Comparison of ENCODE assay signal across 19 mouse cellular contexts in genomic region chr1:51875462-51876225, GRCm38 (mm10). TPM values are rescaled to one million over a fixed set of nuclear protein-coding genes. Genes with fewer than 3 reads are reported as not detected.
DNase-seq lines count a peak whose midpoint lies in the region; ATAC-seq and TF ChIP-seq lines count a peak whose summit lies in the region.
"Had no signal": no experiment of that assay in that cellular context is flagged by ENCODE, and none has a peak within 500 bp of the region (broad histone marks: within the 10 kb centered on the region; RNA-seq: fewer than 3 reads in every experiment).

No protein-coding gene starts in this region.

- no peaks in the 10 kb centered on the region for H3K9me3 ChIP-seq in embryonic facial prominence, embryonic 13.5 days
- no peaks in the 10 kb centered on the region for H3K9me3 ChIP-seq in embryonic facial prominence, embryonic 10.5 days
- no peaks in the 10 kb centered on the region for H3K9me3 ChIP-seq in embryonic facial prominence, embryonic 15.5 days (replicated peaks)
- H3K9me3 ChIP-seq: embryonic facial prominence, embryonic 12.5 days; liver, embryonic 15.5 days; neural tube, embryonic 12.5 days had no signal

- H3K9ac ChIP-seq in embryonic facial prominence, embryonic 13.5 days = no peak overlapping the region
- H3K9ac ChIP-seq in embryonic facial prominence, embryonic 15.5 days = no peak overlapping the region
- H3K9ac ChIP-seq: embryonic facial prominence, embryonic 12.5 days; liver, embryonic 15.5 days; neural tube, embryonic 12.5 days had no signal

- H3K4me3 ChIP-seq in embryonic facial prominence, embryonic 13.5 days = no peak overlapping the region
- no peak overlapping the region for H3K4me3 ChIP-seq in embryonic facial prominence, embryonic 10.5 days
- no peak overlapping the region for H3K4me3 ChIP-seq in embryonic facial prominence, embryonic 15.5 days (replicated peaks)
- no peak overlapping the region for H3K4me3 ChIP-seq in kidney, adult 2 months (ENCODE audit: insufficient read depth, low read depth, low read length)
- H3K4me3 ChIP-seq: embryonic facial prominence, embryonic 12.5 days; liver, embryonic 15.5 days; neural tube, embryonic 12.5 days had no signal

- H3K4me2 ChIP-seq in embryonic facial prominence, embryonic 13.5 days = no peak overlapping the region
- H3K4me2 ChIP-seq in embryonic facial prominence, embryonic 15.5 days (replicated peaks) = no peak overlapping the region
- H3K4me2 ChIP-seq: embryonic facial prominence, embryonic 12.5 days; liver, embryonic 15.5 days; neural tube, embryonic 12.5 days had no signal

- H3K36me3 ChIP-seq in embryonic facial prominence, embryonic 13.5 days = no peaks in the 10 kb centered on the region
- H3K36me3 ChIP-seq in embryonic facial prominence, embryonic 10.5 days (replicated peaks) = peaks cover 24% of the 10 kb centered on the region
- no peaks in the 10 kb centered on the region for H3K36me3 ChIP-seq in embryonic facial prominence, embryonic 15.5 days
- H3K36me3 ChIP-seq in kidney, adult 2 months (ENCODE audit: control insufficient read depth, insufficient read depth, low read length) = no peaks in the 10 kb centered on the region
- H3K36me3 ChIP-seq: embryonic facial prominence, embryonic 12.5 days; liver, embryonic 15.5 days; neural tube, embryonic 12.5 days had no signal

- no peak for TF ChIP-seq CTCF in kidney, adult 2 months (conservative IDR thresholded peaks at IDR 0.05; ENCODE audit: insufficient read depth, insufficient read length, low read depth, low read length)

- peak overlapping the region; percentile 28; the same call in 1 of the 2 replicates for H3K27ac ChIP-seq in embryonic facial prominence, embryonic 13.5 days
- H3K27ac ChIP-seq in embryonic facial prominence, embryonic 10.5 days (replicated peaks) = no peak overlapping the region
- peak overlapping the region; percentile 65 for H3K27ac ChIP-seq in embryonic facial prominence, embryonic 15.5 days (replicated peaks)
- no peak overlapping the region for H3K27ac ChIP-seq in kidney, adult 2 months (ENCODE audit: insufficient read depth, low read depth, low read length)
- H3K27ac ChIP-seq: embryonic facial prominence, embryonic 12.5 days; liver, embryonic 15.5 days; neural tube, embryonic 12.5 days had no signal

- H3K4me1 ChIP-seq in embryonic facial prominence, embryonic 13.5 days = peaks cover 79% of the 10 kb centered on the region
- H3K4me1 ChIP-seq in embryonic facial prominence, embryonic 10.5 days = peaks cover 23% of the 10 kb centered on the region
- peaks cover 43% of the 10 kb centered on the region for H3K4me1 ChIP-seq in embryonic facial prominence, embryonic 15.5 days
- H3K4me1 ChIP-seq in kidney, adult 2 months (ENCODE audit: control insufficient read depth, insufficient read depth, low read length) = peaks cover 5% of the 10 kb centered on the region; the same call in 1 of the 2 replicates

- H3K27me3 ChIP-seq in embryonic facial prominence, embryonic 13.5 days = no peaks in the 10 kb centered on the region
- H3K27me3 ChIP-seq in embryonic facial prominence, embryonic 10.5 days (replicated peaks; ENCODE audit: low read depth, poor library complexity, severe bottlenecking) = no peaks in the 10 kb centered on the region
- H3K27me3 ChIP-seq in embryonic facial prominence, embryonic 15.5 days = no peaks in the 10 kb centered on the region
- H3K27me3 ChIP-seq in kidney, adult 2 months (replicated peaks; ENCODE audit: control insufficient read depth, insufficient read depth, low read length) = no peaks in the 10 kb centered on the region
- H3K27me3 ChIP-seq: embryonic facial prominence, embryonic 12.5 days; liver, embryonic 15.5 days; neural tube, embryonic 12.5 days had no signal

- DNase-seq in embryonic facial prominence, embryonic 10.5 days (ENCODE audit: low spot score) = no peak
- peak; percentile 26 to 76 for DNase-seq in left cerebral cortex, postnatal 25 days (ENCODE audit: low spot score in 2 of 2)
- DNase-seq in left cerebral cortex, adult 11 months (ENCODE audit: low spot score) = no peak
- peak; percentile 46 for DNase-seq in thymus, postnatal 14 days
- no peak for DNase-seq in lung, postnatal 10 days
- DNase-seq in kidney, adult 2 months = no peak
- DNase-seq: adrenal gland, postnatal 36 days; cerebellum, postnatal 14 days; gastrocnemius, postnatal 14 days; lung, postnatal 14 days had no signal

- WGBS in embryonic facial prominence, embryonic 13.5 days = 73% methylated on average over 15 of the region's 15 CpGs
- WGBS in embryonic facial prominence, embryonic 10.5 days = 92% methylated on average over 15 of the region's 15 CpGs
- WGBS in embryonic facial prominence, embryonic 15.5 days = 64% methylated on average over 15 of the region's 15 CpGs
- 89% methylated on average over 15 of the region's 15 CpGs for WGBS in kidney, adult 2 months

- intact Hi-C loops in left cerebral cortex, postnatal 25 days (cut with DNase I) = no loop called here

- ATAC-seq in embryonic facial prominence, embryonic 13.5 days (ENCODE audit: insufficient number of reproducible peaks, insufficient read depth, low FRiP score, low TSS enrichment, low read depth) = no peak
- ATAC-seq in embryonic facial prominence, embryonic 15.5 days (ENCODE audit: insufficient number of reproducible peaks, low FRiP score, low TSS enrichment, low read depth) = 0 out of 2 replicates have a peak, but pooled peaks have one; percentile 43
- ATAC-seq: activated CD4-positive, CD25-positive, alpha-beta regulatory T cell, adult 4 months; forebrain, embryonic 14.5 days; hindbrain, embryonic 16.5 days had no signal

- no peak for TF ChIP-seq POLR2A in kidney, adult 2 months (IDR thresholded peaks at IDR 0.05; ENCODE audit: low read depth, low read length)

RNA-seq across cellular contexts. Expression of gene Myo1b, which starts 40.2 kb away (rescaled TPM):
- 96.1 and 105 TPM in 2 replicates for polyA plus RNA-seq in embryonic facial prominence, embryonic 13.5 days (2015; fragmentation: Nextera tagmentation; extraction: Ambion mirVana)
- polyA plus RNA-seq in embryonic facial prominence, embryonic 10.5 days (2016; fragmentation: Nextera tagmentation; extraction: Ambion mirVana) = 85.5 and 91.6 TPM in 2 replicates
- 10 to 100 TPM; 39.6 to 45.9 TPM for total RNA-seq in left cerebral cortex, postnatal 25 days (2021)
- polyA plus RNA-seq in embryonic facial prominence, embryonic 15.5 days (2015; fragmentation: Nextera tagmentation; extraction: Ambion mirVana) = 76.2 and 77.9 TPM in 2 replicates
- 5.8 and 5.9 TPM in 2 replicates for polyA plus RNA-seq in kidney, adult 2 months (2012; rRNA removed)
- total RNA-seq: megakaryocyte-erythroid progenitor cell, adult 5-6 weeks had no signal

Comparison
In these comparisons a context has a peak if more than half of its experiments do, and no peak if none do; other contexts are left out.
1. H3K27ac ChIP-seq: peak in embryonic facial prominence, embryonic 13.5 days (single experiment) and embryonic facial prominence, embryonic 15.5 days (single experiment); none in embryonic facial prominence, embryonic 10.5 days (single experiment) and kidney, adult 2 months (single experiment).
2. DNase-seq: peak in left cerebral cortex, postnatal 25 days (2 of 2) and thymus, postnatal 14 days (single experiment); none in embryonic facial prominence, embryonic 10.5 days (single experiment), left cerebral cortex, adult 11 months (single experiment), lung, postnatal 10 days (single experiment) and kidney, adult 2 months (single experiment).
3. RNA of gene Myo1b, which starts 40.2 kb away (polyA plus RNA-seq): 96.1 to 105 TPM in embryonic facial prominence, embryonic 13.5 days, 85.5 to 91.6 TPM in embryonic facial prominence, embryonic 10.5 days and 76.2 to 77.9 TPM in embryonic facial prominence, embryonic 15.5 days; 5.8 to 5.9 TPM in kidney, adult 2 months; every median in the first group is over 10 times any median in the second.